Mouse (Mus musculus): Measurements from ENCODE around the gene Bid.
"Not testable (repeated sequence)": the region's sequence is repeated elsewhere in the genome, so short reads cannot be mapped to it uniquely, and the experiment has no call there.

The Bid gene

GRCm38 (mm10) chr6:120937104-120937617, 20.5 kb upstream of the Bid start:
- no peak for DNase-seq (ENCODE audit: low spot score in 2 of 2)

- DNase-seq (ENCODE audit: low spot score in 2 of 2) = no peak
Observed at GRCm38 (mm10) chr6:120934176-120934575, 17.5 kb upstream of the Bid start.

GRCm38 (mm10) chr6:120933670-120934069, 17.0 kb upstream of the Bid start:
- DNase-seq (ENCODE audit: low spot score in 2 of 2) = no peak

- DNase-seq (ENCODE audit: low spot score in 2 of 2) = no peak
Observed at GRCm38 (mm10) chr6:120932597-120932996, 15.9 kb upstream of the Bid start.

GRCm38 (mm10) chr6:120930450-120931306, 14.0 kb upstream of the Bid start:
- no peak for DNase-seq (ENCODE audit: low spot score in 2 of 2)

GRCm38 (mm10) chr6:120929421-120929820, 12.8 kb upstream of the Bid start:
- DNase-seq (ENCODE audit: low spot score in 2 of 2) = no peak

- no peak for DNase-seq (ENCODE audit: low spot score in 2 of 2)
Observed at GRCm38 (mm10) chr6:120927765-120928164, 11.1 kb upstream of the Bid start.

- no peak for DNase-seq (ENCODE audit: low spot score in 2 of 2)
Observed at GRCm38 (mm10) chr6:120926880-120927279, 10.2 kb upstream of the Bid start.

- DNase-seq (ENCODE audit: low spot score in 2 of 2) = not testable (repeated sequence)
Observed at GRCm38 (mm10) chr6:120924791-120925321, 8.2 kb upstream of the Bid start.

- DNase-seq (ENCODE audit: low spot score in 2 of 2) = no peak
Observed at GRCm38 (mm10) chr6:120917975-120918374, 1.3 kb upstream of the Bid start.

- DNase-seq (ENCODE audit: low spot score in 2 of 2) = not testable (repeated sequence)
Observed at GRCm38 (mm10) chr6:120916972-120917881, 574 bp upstream of the Bid start.

- DNase-seq (ENCODE audit: low spot score in 2 of 2) = peak in 1 of 2 experiments; percentile 67
Observed at GRCm38 (mm10) chr6:120915649-120915975, 1.0 kb downstream of the Bid start.

- peak; percentile 83 to 87 for DNase-seq (ENCODE audit: low spot score in 2 of 2)
Observed at GRCm38 (mm10) chr6:120914911-120915648, 1.6 kb downstream of the Bid start.

GRCm38 (mm10) chr6:120914533-120914910, 2.1 kb downstream of the Bid start:
- peak; percentile 53 to 74 for DNase-seq (ENCODE audit: low spot score in 2 of 2)

- no peak for DNase-seq (ENCODE audit: low spot score in 2 of 2)
Observed at GRCm38 (mm10) chr6:120913783-120914182, 2.9 kb downstream of the Bid start.

- no peak for DNase-seq (ENCODE audit: low spot score in 2 of 2)
Observed at GRCm38 (mm10) chr6:120912931-120913330, 3.7 kb downstream of the Bid start.

- no peak for DNase-seq (ENCODE audit: low spot score in 2 of 2)
Observed at GRCm38 (mm10) chr6:120911213-120912007, 5.2 kb downstream of the Bid start.

GRCm38 (mm10) chr6:120909501-120909900, 7.2 kb downstream of the Bid start:
- no peak for DNase-seq (ENCODE audit: low spot score in 2 of 2)

GRCm38 (mm10) chr6:120907876-120908597, 8.6 kb downstream of the Bid start:
- DNase-seq (ENCODE audit: low spot score in 2 of 2) = not testable (repeated sequence)

- no peak for DNase-seq (ENCODE audit: low spot score in 2 of 2)
Observed at GRCm38 (mm10) chr6:120906521-120906920, 10.1 kb downstream of the Bid start.

All from spleen, postnatal 4 days (tissue).